Mouse (Mus musculus): ENCODE results near the gene Gm44596. TPM values are rescaled to one million over a fixed set of nuclear protein-coding genes. Genes with fewer than 3 reads are reported as not detected.
A peak's percentile ranks its signal among the peaks of the same experiment; 100 is the strongest.
"Not testable (repeated sequence)": the region's sequence is repeated elsewhere in the genome, so short reads cannot be mapped to it uniquely, and the experiment has no call there.

Gm44596 gene
- polyA plus RNA-seq, 1 experiment from 2014 or later = not detected

GRCm38 (mm10) chr6:128358999-128359398 lies 16.3 kb upstream of the Gm44596 start:
- Histone ChIP-seq H3K36me3 (peaks cover 21% of the 10 kb centered on the region), H3K9me3 (no peaks in the 10 kb centered on the region), H3K27me3 (no peaks in the 10 kb centered on the region), H3K27ac (replicated peaks) (no peak overlapping the region), H3K9ac (replicated peaks) (no peak overlapping the region), H3K4me1 (peaks cover 54% of the 10 kb centered on the region), H3K4me2 (replicated peaks) (no peak overlapping the region), H3K4me3 (no peak overlapping the region)
- WGBS = 3% methylated on average over 2 of the region's 2 CpGs
- no peak for ATAC-seq (replicated peaks)

- WGBS = 8% methylated on average over 9 of the region's 9 CpGs
- Histone ChIP-seq H3K27me3 (no peaks in the 10 kb centered on the region), H3K27ac (replicated peaks) (peak overlapping the region; percentile 93), H3K36me3 (peaks cover 17% of the 10 kb centered on the region), H3K4me3 (peak overlapping the region; percentile 93), H3K4me2 (replicated peaks) (peak overlapping the region; percentile 85), H3K4me1 (peaks cover 35% of the 10 kb centered on the region), H3K9me3 (no peaks in the 10 kb centered on the region), H3K9ac (replicated peaks) (peak overlapping the region; percentile 89)
- ATAC-seq (replicated peaks) = no peak
These were observed 13.4 kb upstream of the Gm44596 start for GRCm38 (mm10) chr6:128361901-128362300.

GRCm38 (mm10) chr6:128362381-128363006 lies 12.8 kb upstream of the Gm44596 start, which contains the start of the genes Rhno1 and Foxm1:
Gene Rhno1 (minus strand): TSS chr6:128362911.
Gene Foxm1 (plus strand): TSS chr6:128362967.
- under 1% methylated on average over 72 of the region's 76 CpGs for WGBS
- peak within 1 kb of the TSS; percentile 93 for H3K27ac ChIP-seq (replicated peaks)
- H3K27me3 ChIP-seq = no peaks in the 10 kb centered on the region
- peak; percentile 90 for ATAC-seq (replicated peaks)
- peak within 1 kb of the TSS; percentile 93 for H3K4me3 ChIP-seq
- peaks cover 35% of the 10 kb centered on the region for H3K4me1 ChIP-seq
- no peaks in the 10 kb centered on the region for H3K9me3 ChIP-seq
- H3K36me3 ChIP-seq = peaks cover 17% of the 10 kb centered on the region
- peak within 1 kb of the TSS; percentile 89 for H3K9ac ChIP-seq (replicated peaks)
- peak within 1 kb of the TSS; percentile 85 for H3K4me2 ChIP-seq (replicated peaks)

GRCm38 (mm10) chr6:128363007-128363825 lies 12.1 kb upstream of the Gm44596 start:
- H3K4me1 ChIP-seq = peaks cover 35% of the 10 kb centered on the region
- H3K4me3 ChIP-seq = peak overlapping the region; percentile 93
- no peak; the same call in none of the 2 replicates for ATAC-seq (replicated peaks)
- H3K27me3 ChIP-seq = no peaks in the 10 kb centered on the region
- peak overlapping the region; percentile 93 for H3K27ac ChIP-seq (replicated peaks)
- H3K4me2 ChIP-seq (replicated peaks) = peak overlapping the region; percentile 85
- H3K9me3 ChIP-seq = no peaks in the 10 kb centered on the region
- H3K9ac ChIP-seq (replicated peaks) = peak overlapping the region; percentile 89
- WGBS = under 1% methylated on average over 36 of the region's 46 CpGs
- H3K36me3 ChIP-seq = peaks cover 13% of the 10 kb centered on the region

- 81% methylated on average over 6 of the region's 6 CpGs for WGBS
- Histone ChIP-seq H3K4me1 (peaks cover 32% of the 10 kb centered on the region), H3K9ac (replicated peaks) (no peak overlapping the region), H3K4me3 (no peak overlapping the region), H3K4me2 (replicated peaks) (no peak overlapping the region), H3K36me3 (peaks cover 9% of the 10 kb centered on the region), H3K27ac (replicated peaks) (no peak overlapping the region), H3K27me3 (no peaks in the 10 kb centered on the region), H3K9me3 (no peaks in the 10 kb centered on the region)
- no peak for ATAC-seq (replicated peaks)
These were observed 10.6 kb upstream of the Gm44596 start for GRCm38 (mm10) chr6:128364721-128365120.

GRCm38 (mm10) chr6:128366466-128366865 lies 8.8 kb upstream of the Gm44596 start:
- Histone ChIP-seq H3K4me2 (replicated peaks) (no peak overlapping the region), H3K27me3 (no peaks in the 10 kb centered on the region), H3K36me3 (peaks cover 9% of the 10 kb centered on the region), H3K9me3 (no peaks in the 10 kb centered on the region), H3K9ac (replicated peaks) (no peak overlapping the region), H3K4me3 (no peak overlapping the region), H3K27ac (replicated peaks) (no peak overlapping the region), H3K4me1 (peaks cover 15% of the 10 kb centered on the region)
- ATAC-seq (replicated peaks) = no peak
- WGBS = 91% methylated on average over 5 of the region's 5 CpGs

GRCm38 (mm10) chr6:128370040-128370439 lies 5.3 kb upstream of the Gm44596 start:
- Histone ChIP-seq H3K9me3 (no peaks in the 10 kb centered on the region), H3K36me3 (peaks cover 12% of the 10 kb centered on the region), H3K4me2 (replicated peaks) (no peak overlapping the region), H3K27me3 (no peaks in the 10 kb centered on the region), H3K9ac (replicated peaks) (no peak overlapping the region), H3K27ac (replicated peaks) (no peak overlapping the region), H3K4me3 (no peak overlapping the region), H3K4me1 (peaks cover 5% of the 10 kb centered on the region; the same call in 1 of the 2 replicates)
- ATAC-seq (replicated peaks) = no peak
- WGBS = 92% methylated on average over 5 of the region's 5 CpGs

- peaks cover 8% of the 10 kb centered on the region; the same call in 1 of the 2 replicates for H3K4me1 ChIP-seq
- H3K4me2 ChIP-seq (replicated peaks) = no peak overlapping the region
- ATAC-seq (replicated peaks) = no peak
- no peak overlapping the region for H3K27ac ChIP-seq (replicated peaks)
- H3K36me3 ChIP-seq = peaks cover 3% of the 10 kb centered on the region; the same call in 1 of the 2 replicates
- H3K9ac ChIP-seq (replicated peaks) = no peak overlapping the region
- H3K9me3 ChIP-seq = no peaks in the 10 kb centered on the region
- H3K27me3 ChIP-seq = no peaks in the 10 kb centered on the region
- WGBS = 93% methylated on average over 17 of the region's 17 CpGs
- no peak overlapping the region for H3K4me3 ChIP-seq
These were observed 1.2 kb downstream of the Gm44596 start for GRCm38 (mm10) chr6:128376371-128377085.

- ATAC-seq (replicated peaks) = no peak
- H3K36me3 ChIP-seq = no peaks in the 10 kb centered on the region
- H3K27me3 ChIP-seq = no peaks in the 10 kb centered on the region
- H3K9ac ChIP-seq (replicated peaks) = no peak overlapping the region
- H3K4me1 ChIP-seq = peaks cover 7% of the 10 kb centered on the region; the same call in 1 of the 2 replicates
- no peak overlapping the region for H3K4me2 ChIP-seq (replicated peaks)
- H3K4me3 ChIP-seq = no peak overlapping the region
- H3K9me3 ChIP-seq = no peaks in the 10 kb centered on the region
- 84% methylated on average over 16 of the region's 16 CpGs for WGBS
- no peak overlapping the region for H3K27ac ChIP-seq (replicated peaks)
These were observed 4.3 kb downstream of the Gm44596 start for GRCm38 (mm10) chr6:128379636-128380035.

- H3K27ac ChIP-seq (replicated peaks); H3K36me3 ChIP-seq; H3K4me1 ChIP-seq; ATAC-seq (replicated peaks); H3K4me2 ChIP-seq (replicated peaks); H3K4me3 ChIP-seq; H3K9ac ChIP-seq (replicated peaks); H3K9me3 ChIP-seq; H3K27me3 ChIP-seq: not testable (repeated sequence)
- 93% methylated on average over 1 of the region's 1 CpGs for WGBS
These were observed 5.4 kb downstream of the Gm44596 start for GRCm38 (mm10) chr6:128380594-128381167.

- no peak for ATAC-seq (replicated peaks)
- no peak overlapping the region for H3K4me3 ChIP-seq
- H3K27ac ChIP-seq (replicated peaks) = no peak overlapping the region
- no peaks in the 10 kb centered on the region for H3K9me3 ChIP-seq
- H3K36me3 ChIP-seq = no peaks in the 10 kb centered on the region
- H3K27me3 ChIP-seq = no peaks in the 10 kb centered on the region
- H3K4me1 ChIP-seq = no peaks in the 10 kb centered on the region
- 83% methylated on average over 3 of the region's 3 CpGs for WGBS
- no peak overlapping the region for H3K4me2 ChIP-seq (replicated peaks)
- H3K9ac ChIP-seq (replicated peaks) = no peak overlapping the region
These were observed 6.0 kb downstream of the Gm44596 start for GRCm38 (mm10) chr6:128381254-128381653.
